Mouse (Mus musculus) splenic B cell, adult 2 months (primary cell): ENCODE measurements around the gene Rmnd1.
"Not testable (repeated sequence)": the region's sequence is repeated elsewhere in the genome, so short reads cannot be mapped to it uniquely, and the experiment has no call there.

Experiments used
- DNase-seq: peaks from one replicate; pipeline ENCODE4 v3.0.0-alpha.2; 2011; ENCODE audit warnings: low read depth, low spot score
- H3K27me3 ChIP-seq: 2 replicates; pipeline ENCODE4 v1.6.1; 2012; ENCODE audit warnings: mild to moderate bottlenecking, low read length, moderate library complexity, mixed read lengths; ENCODE audit not compliant: control insufficient read depth, poor library complexity, insufficient read depth, severe bottlenecking
- H3K36me3 ChIP-seq: 2 replicates; pipeline ENCODE4 v1.6.1; 2012; ENCODE audit warnings: mild to moderate bottlenecking, low read length, moderate library complexity, mixed read lengths; ENCODE audit not compliant: control insufficient read depth, poor library complexity, insufficient read depth, severe bottlenecking

The Rmnd1 gene

GRCm38 (mm10) chr10:4432123-4432931 lies at the start of gene Rmnd1, which contains the start of gene Armt1:
Gene Rmnd1 (minus strand): TSS chr10:4432388.
Gene Armt1 (plus strand): TSS chr10:4432467.
- 0 out of 2 replicates have a peak, but pooled peaks cover 2% of the 10 kb centered on the region for H3K36me3 ChIP-seq
- no peaks in the 10 kb centered on the region for H3K27me3 ChIP-seq
- DNase-seq = peak; percentile 97

- no peak for DNase-seq
- Histone ChIP-seq H3K27me3 (no peaks in the 10 kb centered on the region; the same call in 1 of the 2 replicates), H3K36me3 (no peaks in the 10 kb centered on the region)
Measured at GRCm38 (mm10) chr10:4481695-4482094, 49.5 kb upstream of the Rmnd1 start.

GRCm38 (mm10) chr10:4480929-4481328 lies 48.7 kb upstream of the Rmnd1 start:
- no peak for DNase-seq
- no peaks in the 10 kb centered on the region; the same call in 1 of the 2 replicates for H3K27me3 ChIP-seq
- H3K36me3 ChIP-seq = no peaks in the 10 kb centered on the region

DNA sequence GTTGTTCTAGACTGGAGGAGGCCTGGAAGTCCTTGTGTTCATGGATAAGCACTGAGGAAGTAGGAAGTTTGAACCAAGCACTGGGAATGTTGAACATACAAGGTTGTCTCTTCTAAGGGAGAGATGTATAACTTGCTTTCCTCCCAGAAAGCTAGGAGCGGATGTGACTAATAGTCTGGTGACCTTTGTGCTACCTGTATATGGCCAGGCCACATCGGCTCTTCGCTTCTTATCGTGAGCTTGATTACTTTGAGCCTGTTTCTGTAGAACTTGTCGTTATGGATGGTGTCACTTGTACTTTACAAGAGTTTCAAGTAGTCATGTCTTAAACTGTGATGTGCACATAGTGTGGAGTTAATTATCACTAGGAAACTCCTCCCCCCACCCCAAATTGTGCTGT lies 44.4 kb upstream of the Rmnd1 start:
- Histone ChIP-seq H3K36me3 (no peaks in the 10 kb centered on the region), H3K27me3 (no peaks in the 10 kb centered on the region)
- DNase-seq = no peak

GRCm38 (mm10) chr10:4475431-4475830 lies 43.2 kb upstream of the Rmnd1 start:
- Histone ChIP-seq H3K36me3 (no peaks in the 10 kb centered on the region), H3K27me3 (no peaks in the 10 kb centered on the region)
- no peak for DNase-seq

- Histone ChIP-seq H3K36me3 (no peaks in the 10 kb centered on the region), H3K27me3 (no peaks in the 10 kb centered on the region)
- DNase-seq = no peak
Measured at GRCm38 (mm10) chr10:4473591-4473993, 41.4 kb upstream of the Rmnd1 start.

DNA sequence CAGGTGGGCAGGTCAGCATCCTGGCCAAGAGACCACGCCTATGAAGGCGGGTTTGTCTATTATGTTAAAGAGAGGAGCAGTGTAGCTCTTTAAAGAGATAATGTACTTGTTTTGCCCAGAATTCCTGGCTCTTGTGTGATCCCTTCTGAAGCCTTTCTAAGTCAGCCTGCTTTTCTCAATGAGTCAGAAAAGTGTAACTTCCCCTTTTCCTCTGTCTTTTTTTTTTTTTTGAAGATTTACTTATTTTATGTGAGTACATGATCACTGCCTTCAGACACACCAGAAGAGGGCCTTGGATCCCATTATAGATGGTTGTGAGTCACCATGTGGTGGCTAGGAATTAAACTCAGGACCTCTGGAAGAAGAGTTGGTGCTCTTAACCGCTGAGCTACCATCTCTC lies 37.2 kb upstream of the Rmnd1 start:
- no peaks in the 10 kb centered on the region for H3K36me3 ChIP-seq
- no peak for DNase-seq
- no peaks in the 10 kb centered on the region for H3K27me3 ChIP-seq

GRCm38 (mm10) chr10:4465799-4466198 lies 33.6 kb upstream of the Rmnd1 start:
- DNase-seq = no peak
- H3K27me3 ChIP-seq = no peaks in the 10 kb centered on the region
- H3K36me3 ChIP-seq = no peaks in the 10 kb centered on the region

- no peaks in the 10 kb centered on the region for H3K27me3 ChIP-seq
- no peaks in the 10 kb centered on the region; the same call in 1 of the 2 replicates for H3K36me3 ChIP-seq
- no peak for DNase-seq
Measured at GRCm38 (mm10) chr10:4460201-4460600, 28.0 kb upstream of the Rmnd1 start.

- H3K27me3 ChIP-seq = no peaks in the 10 kb centered on the region
- no peaks in the 10 kb centered on the region; the same call in 1 of the 2 replicates for H3K36me3 ChIP-seq
- peak; percentile 33 for DNase-seq
Measured at GRCm38 (mm10) chr10:4456409-4456808, 24.2 kb upstream of the Rmnd1 start.

- no peak for DNase-seq
- Histone ChIP-seq H3K36me3 (peaks cover 9% of the 10 kb centered on the region; the same call in 1 of the 2 replicates), H3K27me3 (no peaks in the 10 kb centered on the region)
Measured at GRCm38 (mm10) chr10:4435416-4435815, 3.2 kb upstream of the Rmnd1 start.

- H3K27me3 ChIP-seq, H3K36me3 ChIP-seq: not testable (repeated sequence)
- peak; percentile 57 for DNase-seq
Measured at GRCm38 (mm10) chr10:4433871-4434270, 1.7 kb upstream of the Rmnd1 start.

DNA sequence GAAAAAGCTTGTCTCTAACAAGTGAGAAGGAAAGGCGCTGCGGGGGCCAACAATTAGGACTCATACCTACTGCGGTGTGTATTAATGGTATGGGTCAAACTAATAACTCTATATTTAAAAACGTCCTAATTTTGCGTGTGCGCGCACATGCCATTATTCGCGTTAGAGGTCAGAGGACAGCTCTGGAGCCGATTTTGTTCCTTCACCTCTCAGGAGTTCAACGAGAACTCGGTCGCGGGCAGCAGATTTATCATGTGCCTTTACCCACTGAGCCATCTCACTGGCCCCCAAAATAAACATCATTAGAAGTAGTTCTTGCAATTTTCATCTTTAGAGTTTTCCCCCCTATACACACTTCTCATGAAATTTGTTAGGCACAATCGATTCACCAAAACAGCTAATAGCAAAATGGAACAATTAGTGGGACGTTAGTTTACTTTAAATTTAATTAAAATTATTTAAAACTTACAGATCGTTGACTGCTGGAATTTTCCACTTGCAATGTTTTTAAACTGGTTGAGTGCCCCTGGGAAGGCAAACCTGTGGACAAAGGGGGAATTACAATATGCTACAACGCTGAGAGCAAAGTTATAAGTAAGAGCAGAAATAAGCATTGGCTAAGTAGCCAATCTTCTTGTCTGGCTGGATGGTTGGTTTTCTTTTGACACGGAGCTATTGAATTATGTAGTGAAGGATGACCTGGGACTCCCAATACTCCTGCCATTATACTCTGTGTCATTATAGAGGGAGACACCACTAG lies 988 bp upstream of the Rmnd1 start:
- Histone ChIP-seq H3K27me3 (no peaks in the 10 kb centered on the region), H3K36me3 (0 out of 2 replicates have a peak, but pooled peaks cover 2% of the 10 kb centered on the region)
- peak; percentile 56 for DNase-seq

DNA sequence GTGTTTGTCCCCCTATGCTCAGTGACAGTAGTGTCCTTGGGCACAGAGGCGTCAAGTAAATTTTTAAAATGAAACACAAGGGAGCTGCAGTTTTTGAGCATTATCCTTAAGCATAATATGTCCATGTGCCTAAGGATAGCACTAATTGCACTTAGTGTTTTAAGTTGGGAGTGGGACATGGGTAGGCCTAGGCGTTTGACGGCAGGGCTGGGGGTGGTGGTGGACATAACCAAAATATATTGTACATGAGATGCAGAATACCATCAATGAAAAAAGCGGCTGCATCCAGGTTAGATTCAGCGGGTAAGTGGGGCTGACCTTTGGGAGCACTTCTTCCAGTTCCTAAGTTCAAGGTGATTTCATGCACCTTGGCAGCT lies 454 bp downstream of the Rmnd1 start:
- DNase-seq = no peak
- H3K27me3 ChIP-seq = no peaks in the 10 kb centered on the region
- peaks cover 2% of the 10 kb centered on the region; the same call in 1 of the 2 replicates for H3K36me3 ChIP-seq

GRCm38 (mm10) chr10:4430826-4431225 lies 1.4 kb downstream of the Rmnd1 start:
- DNase-seq = no peak

More at GRCm38 (mm10) chr10:4430826-4431225, 1.4 kb downstream of the Rmnd1 start:
- Histone ChIP-seq H3K27me3 (no peaks in the 10 kb centered on the region), H3K36me3 (peaks cover 2% of the 10 kb centered on the region; the same call in 1 of the 2 replicates)
